Mouse (Mus musculus) erythroid progenitor cell, adult 5-6 weeks (primary cell): ENCODE results near the gene Zfp300. TPM values are rescaled to one million over a fixed set of nuclear protein-coding genes. Genes with fewer than 3 reads are reported as not detected.

ENCODE experiments used
- ATAC-seq: replicated peaks from 2 replicates; pipeline ENCODE4 v1.8.0; 2016; ENCODE audit warnings: moderate number of reproducible peaks, mild to moderate bottlenecking, moderate TSS enrichment, inconsistent platforms; ENCODE audit not compliant: poor library complexity, low FRiP score, severe bottlenecking
- total RNA-seq, 2 experiments: library from RNA; stranded (forward) in 1 of 2; stranded (reverse) in 1 of 2; fragments of 150-400 nt in 1 of 2; fragments of 186-747, 209-891 nt in 1 of 2; gene quantifications; 2 replicates each; pipeline versions ENCODE4 v1.2.3 to v1.2.4; 2015 to 2017; ENCODE audit warnings: low replicate concordance in 2 of 2

Gene Zfp300
- total RNA-seq (2015; ENCODE audit: low replicate concordance) (not detected in 2 replicates), total RNA-seq (2017; ENCODE audit: low replicate concordance) (not detected in 2 replicates)

DNA sequence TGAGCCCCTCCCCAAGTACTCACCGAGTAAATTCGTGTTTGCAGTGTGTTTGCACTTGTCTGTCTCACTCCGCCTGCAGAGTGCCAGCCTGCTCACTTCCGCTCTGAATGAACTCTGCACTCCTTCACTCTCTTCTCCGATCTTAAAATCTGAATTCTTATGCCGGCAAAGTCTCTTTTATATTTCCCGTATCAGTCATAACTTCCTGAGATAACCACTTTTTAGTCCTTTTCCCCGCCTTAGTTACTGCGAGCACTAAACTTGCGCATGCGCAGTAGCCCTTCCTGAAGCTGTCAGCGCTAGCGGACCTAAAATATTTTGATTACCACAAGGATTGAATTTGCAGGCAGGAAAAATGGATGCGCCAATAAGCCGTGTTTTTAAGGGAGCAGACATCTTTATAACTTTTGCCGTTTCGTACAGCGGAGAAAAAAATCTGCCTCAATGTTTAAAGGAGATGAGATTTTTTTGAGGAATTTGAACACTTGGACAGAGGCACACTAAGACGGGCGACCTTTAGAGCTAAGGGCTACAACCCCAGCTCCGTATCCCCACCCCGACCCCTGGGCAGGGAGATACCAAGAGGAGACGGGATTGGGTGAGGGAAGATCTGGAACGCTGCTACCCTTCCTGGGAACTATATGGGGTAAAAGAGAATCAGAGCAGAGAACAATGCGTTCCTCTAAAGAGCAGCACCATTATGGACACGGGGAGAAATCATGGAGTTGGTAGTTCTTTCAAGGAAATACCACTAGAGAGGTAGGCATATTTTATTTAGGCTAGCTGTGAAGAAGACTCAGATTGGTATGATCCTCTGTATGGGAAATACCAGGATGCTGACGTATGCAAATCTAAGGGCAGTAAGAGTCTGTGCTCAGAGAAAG is at the start of gene Zfp300:
Zfp300 (minus strand) TSS at position 545 of the 884 bp plus-strand sequence.
- ATAC-seq, result no peak

DNA sequence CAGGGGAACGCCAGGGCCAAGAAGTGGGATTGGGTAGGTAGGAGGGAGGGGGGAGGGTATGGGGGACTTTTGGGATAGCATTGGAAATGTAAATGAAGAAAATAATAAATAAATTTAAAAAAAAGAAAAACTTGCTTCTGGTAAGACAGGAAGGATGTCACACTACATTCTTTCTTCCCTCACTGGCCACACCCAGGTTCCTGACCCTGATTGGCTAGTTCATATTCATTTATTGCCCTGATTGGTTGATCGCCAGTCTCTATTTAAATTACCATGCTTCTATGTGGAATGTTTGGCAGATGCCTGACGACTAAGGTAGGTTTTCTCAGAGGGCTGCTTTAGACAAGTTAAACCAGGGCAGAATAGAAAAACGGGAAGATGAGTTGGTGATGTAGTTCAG is 26.2 kb upstream of the Zfp300 start, which contains the start of gene Ssxa1:
Ssxa1 (plus strand) TSS at position 301 of the 400 bp plus-strand sequence.
- ATAC-seq, result no peak

DNA sequence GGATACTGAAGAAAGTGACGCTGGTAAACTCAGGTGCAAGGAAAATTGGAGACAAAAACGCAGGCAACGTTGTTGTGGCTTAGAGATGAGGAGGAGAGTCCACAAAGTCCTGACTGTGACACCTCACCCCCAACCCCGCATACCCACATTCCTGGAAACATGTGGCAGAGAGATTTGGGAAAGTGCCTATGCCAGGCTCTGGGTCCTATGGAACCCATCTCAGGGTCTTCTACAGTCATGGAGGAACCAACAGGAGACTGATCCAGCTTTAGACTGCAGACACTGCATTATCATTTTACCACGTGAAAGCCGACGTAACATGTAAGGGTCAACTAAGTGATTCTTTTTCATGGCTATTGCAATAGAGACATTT is 526 bp upstream of the Zfp300 start:
- ATAC-seq, result no peak

DNA sequence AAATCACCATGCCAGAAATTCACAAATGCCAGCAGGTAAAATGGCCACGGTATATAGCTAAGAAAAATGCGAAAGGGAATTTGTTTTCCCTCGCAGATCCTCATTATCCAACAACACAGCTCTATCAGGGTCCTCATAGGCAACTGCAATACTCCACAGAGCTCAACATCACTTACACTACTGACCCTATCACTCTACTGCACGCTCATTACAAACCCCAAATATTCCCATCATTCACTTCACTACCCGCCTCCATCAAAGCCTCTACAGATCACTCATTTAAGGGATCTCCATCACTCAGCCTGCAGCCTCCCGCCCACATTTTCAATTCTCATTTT is 713 bp downstream of the Zfp300 start:
- ATAC-seq, result no peak

DNA sequence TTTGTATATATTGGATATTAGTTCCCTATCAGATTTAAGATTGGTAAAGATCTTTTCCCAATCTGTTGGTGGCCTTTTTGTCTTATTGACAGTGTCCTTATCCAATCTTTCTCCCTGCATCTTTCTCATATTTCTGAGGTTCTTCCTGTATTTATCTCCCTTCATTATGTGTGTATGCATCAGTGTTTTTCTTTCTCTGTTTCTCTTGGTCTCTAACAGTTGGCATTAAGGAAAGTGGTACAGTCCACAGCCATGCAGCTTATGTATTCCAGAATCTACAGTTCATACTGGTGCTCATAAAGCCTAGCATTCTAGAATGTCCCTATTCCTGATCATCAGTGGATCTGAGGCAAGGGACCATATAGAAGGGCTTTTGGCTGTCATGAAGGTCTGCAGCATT is 21.2 kb downstream of the Zfp300 start, which contains the start of gene Spaca5:
Spaca5 (plus strand) TSS at position 301 of the 400 bp plus-strand sequence.
- no peak for ATAC-seq

DNA sequence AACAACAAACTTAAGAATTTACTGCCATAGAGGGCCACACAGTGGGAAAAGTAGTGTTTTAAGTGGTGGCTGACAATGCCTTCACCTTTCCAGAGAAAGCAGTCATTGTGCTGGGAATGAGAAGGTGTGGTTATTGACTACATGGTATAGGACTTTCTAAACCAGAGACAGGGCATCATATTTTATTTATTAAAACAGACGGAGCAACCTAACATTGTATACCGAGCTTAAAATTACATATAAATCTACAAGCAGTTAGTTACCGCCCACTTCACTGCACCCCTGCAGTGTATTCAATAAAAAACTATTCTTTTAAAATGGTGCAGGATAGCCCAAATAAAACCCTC is 26.8 kb downstream of the Zfp300 start:
- no peak for ATAC-seq

DNA sequence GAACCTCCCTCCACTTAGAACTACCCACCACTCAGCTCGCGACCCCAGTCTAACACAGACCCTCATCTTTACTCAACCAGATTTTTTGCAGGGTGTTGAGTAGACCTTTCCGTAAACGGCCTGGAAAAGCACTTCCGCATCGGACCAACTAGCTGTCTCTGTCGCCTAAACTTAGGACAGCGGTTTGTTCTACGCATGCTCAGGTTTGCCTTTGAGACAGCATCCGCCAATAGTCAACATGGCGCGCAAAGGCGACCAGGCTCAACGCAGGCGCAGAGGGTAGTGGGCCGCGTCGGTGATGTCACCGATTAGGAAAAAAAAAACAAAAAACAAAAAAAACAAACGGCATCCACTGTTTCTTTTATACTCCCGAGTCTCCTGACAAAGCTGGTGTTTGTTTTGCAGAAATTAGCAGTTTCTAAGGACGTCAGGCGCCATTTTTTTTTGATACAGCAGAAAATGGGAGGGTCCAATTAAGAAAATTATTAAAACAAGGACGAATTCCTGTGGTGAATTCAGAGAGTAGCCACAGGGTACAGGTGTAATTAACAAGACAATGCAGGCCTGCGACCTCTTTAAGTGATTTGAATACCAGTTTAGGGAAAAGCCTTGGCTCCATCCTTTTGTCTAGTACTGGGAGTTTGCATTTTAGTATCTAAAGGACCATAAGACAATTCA is 27.3 kb downstream of the Zfp300 start, which contains the start of gene Zfp182:
Zfp182 (minus strand) TSS at position 451 of the 678 bp plus-strand sequence.
- ATAC-seq, result peak; percentile 100

DNA sequence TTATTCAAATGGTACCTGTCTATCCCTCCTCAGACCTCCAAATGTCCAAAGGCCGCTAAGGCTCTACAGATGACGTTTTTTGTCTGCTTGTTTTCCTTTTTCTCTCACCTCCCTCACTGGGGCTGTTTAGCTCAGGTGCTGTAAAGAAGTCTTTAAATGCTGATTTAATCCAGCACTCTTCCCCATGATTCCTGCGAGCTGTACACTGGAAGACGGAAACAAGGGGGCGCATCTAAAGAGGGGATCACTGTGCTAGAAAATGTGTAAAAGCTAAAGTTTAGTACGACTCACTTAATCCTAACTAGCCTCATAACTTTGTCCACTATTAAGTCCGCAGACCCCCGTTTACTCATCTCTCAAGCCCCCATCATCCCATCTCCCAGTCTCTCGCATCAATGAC is 27.9 kb downstream of the Zfp300 start:
- ATAC-seq, result peak; percentile 68

Other genes starting within 250 kb of the Zfp300 start
- gene Timp1, start 219.4 kb downstream of the Zfp300 start, total RNA-seq (2015; ENCODE audit: low replicate concordance), result not detected in 2 replicates
- not detected in 2 replicates for gene Timp1, start 219.4 kb downstream of the Zfp300 start, total RNA-seq (2017; ENCODE audit: low replicate concordance)
- gene Syn1, start 168.5 kb downstream of the Zfp300 start, total RNA-seq (2015; ENCODE audit: low replicate concordance), result 1.3 and 1.8 TPM in 2 replicates
- not detected in 2 replicates for gene Syn1, start 168.5 kb downstream of the Zfp300 start, total RNA-seq (2017; ENCODE audit: low replicate concordance)
- gene Cfp, start 158.0 kb downstream of the Zfp300 start, total RNA-seq (2015; ENCODE audit: low replicate concordance), result 31.4 and 34.8 TPM in 2 replicates
- 13.2 and 19.8 TPM in 2 replicates for gene Cfp, start 158.0 kb downstream of the Zfp300 start, total RNA-seq (2017; ENCODE audit: low replicate concordance)
- 1.4 and 2.5 TPM in 2 replicates for gene Elk1, start 138.9 kb downstream of the Zfp300 start, total RNA-seq (2015; ENCODE audit: low replicate concordance)
- gene Elk1, start 138.9 kb downstream of the Zfp300 start, total RNA-seq (2017; ENCODE audit: low replicate concordance), result 0.53 and 2.1 TPM in 2 replicates
- 10.1 and 26.7 TPM in 2 replicates for gene Uxt, start 127.5 kb downstream of the Zfp300 start, total RNA-seq (2015; ENCODE audit: low replicate concordance)
- gene Uxt, start 127.5 kb downstream of the Zfp300 start, total RNA-seq (2017; ENCODE audit: low replicate concordance), result 5.7 and 17.1 TPM in 2 replicates
- 10.5 and 16.6 TPM in 2 replicates for gene Zfp182, start 27.2 kb downstream of the Zfp300 start, total RNA-seq (2015; ENCODE audit: low replicate concordance)
- gene Zfp182, start 27.2 kb downstream of the Zfp300 start, total RNA-seq (2017; ENCODE audit: low replicate concordance), result 7.2 and 8.9 TPM in 2 replicates
- gene Spaca5, start 21.1 kb downstream of the Zfp300 start, total RNA-seq (2015; ENCODE audit: low replicate concordance), result not detected in 2 replicates
- gene Spaca5, start 21.1 kb downstream of the Zfp300 start, total RNA-seq (2017; ENCODE audit: low replicate concordance), result not detected in 2 replicates
- not detected in 2 replicates for gene Ssxa1, start 26.3 kb upstream of the Zfp300 start, total RNA-seq (2015; ENCODE audit: low replicate concordance)
- gene Ssxa1, start 26.3 kb upstream of the Zfp300 start, total RNA-seq (2017; ENCODE audit: low replicate concordance), result not detected in 2 replicates
- not detected in 2 replicates for gene Gm21876, start 86.1 kb upstream of the Zfp300 start, total RNA-seq (2015; ENCODE audit: low replicate concordance)
- gene Gm21876, start 86.1 kb upstream of the Zfp300 start, total RNA-seq (2017; ENCODE audit: low replicate concordance), result not detected in 2 replicates